Mouse (Mus musculus) cerebellum, postnatal 4 days (tissue): ENCODE results near the gene Trappc1.
A peak's percentile ranks its signal among the peaks of the same experiment; 100 is the strongest.
"Not testable (repeated sequence)": the region's sequence is repeated elsewhere in the genome, so short reads cannot be mapped to it uniquely, and the experiment has no call there.

ENCODE experiments used
- DNase-seq, 2 experiments: peaks; one replicate each; pipeline ENCODE4 v3.0.0; 2022; ENCODE audit warnings: low spot score in 2 of 2, mixed read lengths in 1 of 2

The Trappc1 gene

DNA sequence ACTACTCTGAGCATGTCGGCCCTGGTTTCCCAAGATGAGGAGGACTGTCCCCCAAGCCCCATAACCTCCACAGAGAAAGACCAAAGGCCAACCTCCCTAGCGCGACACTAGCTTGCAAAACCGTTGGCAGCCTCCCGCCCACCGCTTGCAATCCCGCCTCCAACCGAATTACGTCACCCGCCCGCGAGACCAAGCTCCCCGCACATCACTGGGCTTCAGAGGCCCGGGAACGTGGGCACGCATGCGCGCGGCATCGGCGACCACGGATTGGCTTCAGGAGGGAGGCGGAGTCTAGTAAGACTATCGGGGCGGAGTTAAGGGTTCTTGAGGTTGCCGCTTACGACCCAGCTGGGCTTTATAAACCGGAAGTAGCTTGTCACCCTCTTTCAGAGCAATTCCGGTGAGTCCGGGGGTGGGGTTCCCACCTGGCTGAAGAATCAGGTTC lies at the start of gene Trappc1, which contains the start of gene Cntrob:
Gene Trappc1, plus strand, starts transcription at position 314 of the 445 bp plus-strand sequence.
Gene Cntrob, minus strand, starts transcription at position 109 of the 445 bp plus-strand sequence.
- DNase-seq: peak; percentile 98

DNA sequence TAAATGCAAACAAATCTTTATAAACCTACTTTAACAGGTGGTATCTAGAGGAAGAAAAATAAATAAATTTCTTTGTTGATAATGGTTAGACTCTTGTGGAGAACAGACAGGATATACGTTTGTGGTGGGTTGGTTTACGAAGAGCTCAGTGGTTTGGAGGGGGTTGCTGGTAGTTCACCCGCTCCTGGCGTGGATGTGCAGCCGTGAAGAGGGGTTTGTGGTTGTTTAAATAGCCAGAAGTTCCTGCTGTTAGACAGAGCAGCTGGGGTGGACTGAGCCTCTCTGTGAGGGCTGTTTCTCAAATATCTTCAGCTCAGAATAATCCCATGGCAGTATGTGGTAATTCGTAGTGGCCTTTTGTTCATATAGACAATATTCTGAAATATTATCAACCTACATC lies 48.1 kb upstream of the Trappc1 start:
- no peak for DNase-seq

DNA sequence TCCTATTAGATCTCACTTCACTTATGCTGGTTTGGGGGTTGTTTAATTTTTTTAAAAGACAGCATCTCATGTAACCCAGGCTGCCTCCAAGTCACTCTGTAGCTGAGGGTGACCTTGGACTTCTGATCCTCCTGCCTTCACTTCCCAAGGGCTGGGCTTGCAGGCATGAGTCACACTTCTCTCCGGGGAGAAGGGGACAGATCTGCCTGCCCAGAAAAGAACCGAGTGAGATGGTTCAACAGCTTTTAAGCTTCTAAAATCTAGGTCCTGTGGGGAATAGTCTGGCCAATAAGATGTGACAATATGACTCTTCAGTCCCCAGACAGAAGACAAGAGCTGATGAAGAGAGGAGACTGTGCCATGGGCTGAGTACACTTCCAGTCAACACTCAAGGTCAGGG lies 47.7 kb upstream of the Trappc1 start:
- DNase-seq: no peak

DNA sequence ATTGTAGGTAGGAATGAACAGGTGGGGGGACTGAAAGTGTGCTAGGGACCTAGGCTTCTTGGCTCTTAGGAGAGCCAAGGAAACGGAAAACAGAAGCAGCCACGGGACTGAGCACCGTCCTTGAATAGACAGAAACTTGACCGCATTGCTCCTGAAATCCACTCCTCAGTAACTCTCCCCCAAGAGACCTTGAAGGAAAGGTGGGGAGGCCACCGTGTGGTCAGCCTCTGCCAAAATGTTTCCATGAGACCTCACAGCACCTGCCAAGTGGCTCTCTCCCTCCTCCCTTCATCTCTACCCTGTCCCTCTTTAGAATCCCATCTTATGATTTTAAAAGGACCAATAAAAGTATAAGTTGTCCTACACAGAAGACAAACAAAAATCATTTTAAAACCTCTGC lies 46.5 kb upstream of the Trappc1 start:
- no peak for DNase-seq

DNA sequence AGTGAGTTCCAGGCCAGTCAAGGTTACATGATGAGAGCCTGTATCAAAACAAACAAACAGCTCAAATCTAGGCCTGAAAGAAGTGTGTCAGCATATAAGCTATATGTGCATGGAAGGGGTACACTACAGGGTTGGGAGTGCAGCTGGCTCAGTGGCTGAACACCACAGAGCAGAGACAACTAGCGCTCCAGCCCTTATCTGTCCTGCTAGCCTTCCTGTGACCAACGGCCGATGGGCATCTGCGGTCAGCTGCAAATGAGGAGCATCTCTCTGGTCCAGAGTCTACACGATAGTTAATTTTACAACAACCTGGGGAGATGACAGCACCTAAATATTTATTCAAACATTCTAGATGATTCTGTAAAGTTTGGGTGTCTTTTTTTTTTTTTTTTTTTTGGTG lies 32.7 kb upstream of the Trappc1 start:
- DNase-seq: no peak

DNA sequence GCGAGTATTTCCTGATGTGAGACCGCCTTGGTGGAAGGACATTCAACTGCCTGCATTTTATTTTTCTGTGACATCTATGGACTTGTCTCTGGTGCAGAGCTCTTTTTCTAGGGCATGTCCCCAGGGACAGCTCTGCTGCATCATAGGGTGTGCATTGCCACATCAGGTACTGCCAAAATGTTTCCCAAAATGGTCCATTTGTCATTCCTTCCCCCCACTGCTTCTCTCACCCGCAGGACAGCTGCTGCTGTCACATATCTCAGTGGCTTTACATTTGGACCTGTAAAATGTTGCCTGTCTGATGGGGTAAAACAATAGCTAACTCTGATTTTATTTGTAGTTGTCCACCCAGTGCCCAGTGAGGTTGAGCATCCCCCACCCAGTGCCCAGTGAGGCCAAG lies 28.5 kb upstream of the Trappc1 start:
- no peak for DNase-seq

DNA sequence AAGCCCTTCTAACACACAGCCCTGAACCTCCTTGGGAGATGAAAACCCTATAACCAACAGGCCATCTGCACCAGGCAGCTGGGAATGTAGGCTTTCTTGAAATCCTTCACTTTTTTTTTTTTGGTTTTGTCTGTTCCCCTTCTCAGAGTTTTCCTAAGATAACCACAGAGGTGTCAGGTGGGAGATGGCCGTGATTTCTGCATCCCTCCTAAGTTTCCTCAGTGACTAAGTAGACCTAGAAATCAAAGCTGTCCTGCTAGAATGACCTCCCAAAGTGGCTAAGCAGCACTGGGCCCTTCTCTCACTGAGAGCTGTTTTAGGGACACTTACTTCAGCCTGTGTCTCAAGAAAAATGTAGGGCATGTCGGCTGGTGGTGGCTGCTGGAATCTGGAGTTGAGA lies 26.0 kb upstream of the Trappc1 start:
- DNase-seq: no peak

DNA sequence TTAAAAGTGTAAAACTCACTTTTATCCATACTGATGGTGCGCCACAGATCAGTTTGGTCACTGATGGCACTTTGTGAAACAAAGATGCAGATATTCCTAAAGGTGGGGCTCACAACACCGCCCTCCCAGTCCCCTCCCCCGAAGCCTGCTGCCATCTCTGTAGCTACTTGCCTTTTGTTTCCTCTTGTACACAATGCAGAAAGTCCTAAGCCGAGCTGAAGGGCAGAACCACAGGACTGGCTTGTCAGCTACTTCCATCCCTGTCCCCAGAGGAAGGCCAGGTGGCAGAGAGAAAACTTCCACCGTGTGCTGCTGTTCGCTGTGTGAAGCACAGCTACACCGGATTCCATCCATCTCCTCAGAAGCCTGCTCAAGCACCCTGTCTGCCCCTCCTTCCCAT lies 25.5 kb upstream of the Trappc1 start:
- DNase-seq: no peak

DNA sequence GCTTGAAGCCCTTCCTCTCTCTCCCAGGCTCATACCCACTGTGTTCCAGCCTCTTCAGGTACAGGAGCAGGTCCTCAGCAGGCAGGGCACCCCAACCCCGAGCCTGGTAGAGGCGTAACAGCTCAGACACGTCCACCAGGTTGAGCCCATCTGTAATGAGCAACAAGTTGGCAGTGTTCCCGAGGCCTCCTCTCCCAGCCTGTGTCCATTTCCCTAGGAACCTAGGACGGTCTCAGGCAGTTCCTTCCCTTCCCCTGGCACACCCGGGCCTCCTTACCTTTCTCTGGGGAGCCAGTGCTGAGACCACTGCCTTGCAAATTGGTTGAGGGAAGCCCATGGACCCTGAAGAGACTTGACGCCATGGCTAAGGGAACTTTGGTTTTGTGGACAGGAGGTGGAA lies 21.0 kb upstream of the Trappc1 start:
- no peak for DNase-seq

DNA sequence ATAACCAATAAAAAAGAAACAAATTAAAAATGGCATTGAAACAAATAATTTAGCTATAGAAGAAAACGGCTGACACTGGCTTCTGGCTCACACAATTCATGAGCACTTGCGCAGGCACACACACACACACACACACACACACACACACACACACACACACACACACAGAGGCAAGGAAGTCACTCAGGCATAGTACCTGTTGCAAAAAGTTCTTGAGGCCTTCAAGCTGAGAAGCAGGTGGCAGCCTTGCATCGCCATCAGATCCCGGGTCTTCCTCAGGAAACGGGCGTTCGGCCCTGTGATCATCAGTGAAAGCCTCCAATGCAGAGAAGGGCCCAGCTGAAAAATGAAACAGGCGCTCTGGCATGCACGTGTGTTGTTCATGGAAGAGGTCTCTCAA lies 18.5 kb upstream of the Trappc1 start:
- DNase-seq: no peak

DNA sequence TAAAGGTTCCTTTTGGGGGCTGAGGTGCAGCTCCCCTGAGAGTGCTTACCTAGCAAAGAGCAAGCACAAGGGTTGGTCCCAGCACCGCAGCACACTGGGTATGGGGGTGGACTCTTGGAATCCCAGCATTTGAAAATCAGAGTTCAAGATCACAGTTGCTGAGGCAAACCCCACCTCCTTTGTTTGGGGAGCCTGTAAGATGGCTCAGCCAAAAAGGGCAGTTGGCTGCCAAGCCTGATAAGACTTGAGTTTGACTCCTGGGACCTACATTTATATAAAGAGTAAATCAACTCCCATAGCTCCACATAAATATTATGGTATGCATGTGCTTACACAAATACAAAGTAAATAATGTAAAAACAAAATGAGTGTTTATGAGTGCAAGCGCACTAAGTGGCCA lies 17.7 kb upstream of the Trappc1 start:
- DNase-seq: no peak

DNA sequence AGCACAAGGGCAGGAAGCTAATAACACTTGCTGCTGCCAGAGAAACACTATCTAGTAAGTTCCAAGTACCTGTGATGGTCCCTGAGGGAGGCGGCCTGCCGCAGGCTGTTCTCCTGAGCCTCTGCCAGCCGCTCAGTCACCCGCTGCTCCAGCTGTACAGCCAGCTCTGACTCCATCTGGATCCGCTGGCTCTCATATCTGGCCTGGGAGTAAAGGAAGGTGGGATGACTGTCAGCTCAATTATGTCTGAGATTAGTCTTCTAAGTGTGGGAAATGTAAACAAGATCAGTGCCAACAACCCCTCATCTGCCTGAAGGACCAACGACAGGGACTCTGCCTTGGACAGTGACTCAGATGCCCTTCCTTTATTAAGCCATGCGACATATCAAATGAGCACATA lies 12.5 kb upstream of the Trappc1 start:
- peak in 1 of 2 experiments; percentile 34 for DNase-seq

DNA sequence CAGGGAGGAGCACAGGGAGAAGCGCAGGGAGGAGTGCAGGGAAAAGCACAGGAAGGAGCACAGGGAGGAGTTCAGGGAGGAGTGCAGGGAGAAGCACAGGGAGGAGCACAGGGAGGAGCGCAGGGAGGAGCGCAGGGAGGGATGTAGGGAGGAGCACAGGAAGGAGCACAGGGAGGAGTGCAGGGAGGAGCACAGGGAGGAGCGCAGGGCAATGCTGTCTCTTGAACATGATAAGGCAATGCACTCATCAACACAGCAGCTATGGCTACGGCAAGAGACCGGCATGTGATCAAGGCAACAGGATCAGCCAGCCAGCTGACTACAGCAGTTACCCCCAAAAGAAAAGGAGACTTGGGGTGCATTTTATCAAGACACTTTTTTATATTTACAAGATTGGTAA lies 7.4 kb upstream of the Trappc1 start:
- no peak for DNase-seq

DNA sequence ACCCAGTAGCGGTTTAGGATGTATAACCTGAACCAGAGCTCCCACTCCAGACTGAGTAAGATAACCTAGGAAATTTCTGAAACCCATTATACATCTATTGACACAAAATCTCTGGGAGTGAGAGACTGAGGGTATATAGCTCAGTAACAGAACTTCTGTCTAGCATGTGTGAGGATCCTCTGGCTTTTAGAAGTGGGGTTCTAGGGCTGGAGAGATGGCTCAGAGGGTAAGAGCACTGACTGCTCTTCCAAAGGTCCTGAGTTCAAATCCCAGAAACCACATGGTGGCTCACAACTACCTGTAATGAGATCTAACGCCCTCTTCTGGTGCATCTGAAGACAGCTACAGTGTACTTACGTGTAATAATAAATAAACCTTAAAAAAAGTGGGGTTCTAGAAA lies 5.8 kb upstream of the Trappc1 start:
- not testable (repeated sequence) for DNase-seq

DNA sequence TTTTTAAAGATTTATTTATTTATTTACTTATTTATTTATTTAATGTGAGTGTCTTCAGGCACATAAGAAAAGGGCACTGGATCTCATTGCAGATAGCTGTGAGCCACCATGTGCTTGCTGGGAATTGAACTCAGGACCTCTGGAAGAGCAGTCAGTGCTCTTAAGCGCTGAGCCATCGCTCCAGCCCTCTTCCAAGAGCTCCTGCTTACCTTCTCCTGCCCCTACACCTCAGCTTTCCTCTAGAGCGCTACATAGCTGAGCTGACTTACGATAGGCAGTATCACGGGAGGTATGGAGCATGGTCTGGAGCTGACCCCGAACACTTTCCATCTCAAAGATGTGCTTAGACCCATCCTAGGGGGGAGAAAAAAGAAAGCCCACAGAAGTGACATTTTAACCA lies 2.2 kb upstream of the Trappc1 start:
- no peak for DNase-seq

DNA sequence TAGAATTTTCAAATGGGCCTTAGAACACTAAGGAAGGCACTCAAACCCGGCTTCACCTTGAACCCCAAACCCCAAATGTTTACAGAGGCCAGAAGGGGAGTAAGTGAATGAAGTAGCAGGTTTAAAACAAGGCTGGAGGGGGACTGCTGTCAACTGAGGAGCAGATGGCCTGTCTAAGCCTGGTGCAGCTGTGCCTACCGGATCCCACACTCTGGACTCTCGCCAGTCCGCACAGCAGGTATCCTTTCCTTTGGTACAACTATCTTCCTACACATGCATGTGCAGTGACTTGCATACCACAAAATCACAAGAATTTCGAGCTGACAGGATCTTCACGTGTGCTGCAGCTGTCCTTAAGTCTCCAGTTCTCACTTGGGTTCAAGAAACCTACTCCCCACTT lies 1.8 kb upstream of the Trappc1 start:
- peak in 1 of 2 experiments; percentile 72 for DNase-seq

DNA sequence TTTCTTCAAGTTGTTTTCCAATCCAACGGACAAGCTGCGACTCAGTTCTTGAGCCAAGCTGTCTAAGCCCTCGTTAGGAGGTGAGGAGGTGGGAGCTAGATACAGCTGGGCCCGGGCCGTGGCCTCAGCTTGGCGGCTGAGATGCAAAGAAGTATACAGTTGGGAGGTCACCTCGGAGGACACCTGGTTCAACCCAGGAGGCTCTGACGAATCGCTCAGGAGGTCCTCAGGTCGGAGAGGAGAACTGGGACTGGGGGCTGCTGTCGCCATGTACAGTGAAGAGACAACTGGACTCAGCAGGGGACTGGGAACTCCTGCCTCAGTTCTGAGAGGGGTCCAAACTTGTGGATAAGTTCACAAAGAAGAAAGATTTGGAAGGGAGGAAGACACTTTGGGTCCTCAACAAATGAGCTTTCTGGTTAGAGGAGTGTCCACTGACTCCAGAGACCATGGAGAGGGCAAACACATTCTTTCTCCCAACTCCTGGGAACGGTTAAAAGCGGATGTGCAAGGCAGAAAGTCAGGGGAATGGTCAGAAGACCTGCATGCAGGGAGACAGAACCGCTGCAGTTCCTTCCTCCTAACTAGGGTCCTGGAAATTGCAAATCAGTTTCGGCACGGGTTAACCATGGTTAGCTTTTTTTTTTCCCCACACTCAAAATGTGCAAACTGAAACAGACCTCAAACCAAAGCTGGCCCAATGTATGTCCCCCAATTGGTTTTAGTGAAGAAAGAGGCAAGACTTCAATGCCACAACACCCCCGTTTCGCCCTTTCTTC lies 898 bp upstream of the Trappc1 start:
- no peak for DNase-seq

DNA sequence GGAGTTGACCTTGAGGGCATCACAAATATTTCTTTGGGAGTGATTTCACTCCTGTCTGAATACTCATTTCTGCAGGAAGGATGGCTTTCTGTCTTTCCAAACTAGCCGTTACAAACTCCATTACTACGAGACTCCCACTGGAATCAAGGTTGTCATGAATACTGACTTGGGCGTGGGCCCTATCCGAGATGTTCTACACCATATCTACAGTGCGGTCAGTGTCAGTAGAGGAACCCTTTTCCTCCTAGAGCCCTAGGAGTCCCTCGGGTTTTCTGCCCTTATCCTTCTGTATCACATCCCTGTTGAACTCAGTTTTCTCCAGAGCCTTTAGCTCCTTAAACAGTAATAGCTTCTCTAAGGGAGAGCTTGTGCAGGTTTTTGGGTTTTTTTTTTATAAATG lies 969 bp downstream of the Trappc1 start:
- DNase-seq: no peak

DNA sequence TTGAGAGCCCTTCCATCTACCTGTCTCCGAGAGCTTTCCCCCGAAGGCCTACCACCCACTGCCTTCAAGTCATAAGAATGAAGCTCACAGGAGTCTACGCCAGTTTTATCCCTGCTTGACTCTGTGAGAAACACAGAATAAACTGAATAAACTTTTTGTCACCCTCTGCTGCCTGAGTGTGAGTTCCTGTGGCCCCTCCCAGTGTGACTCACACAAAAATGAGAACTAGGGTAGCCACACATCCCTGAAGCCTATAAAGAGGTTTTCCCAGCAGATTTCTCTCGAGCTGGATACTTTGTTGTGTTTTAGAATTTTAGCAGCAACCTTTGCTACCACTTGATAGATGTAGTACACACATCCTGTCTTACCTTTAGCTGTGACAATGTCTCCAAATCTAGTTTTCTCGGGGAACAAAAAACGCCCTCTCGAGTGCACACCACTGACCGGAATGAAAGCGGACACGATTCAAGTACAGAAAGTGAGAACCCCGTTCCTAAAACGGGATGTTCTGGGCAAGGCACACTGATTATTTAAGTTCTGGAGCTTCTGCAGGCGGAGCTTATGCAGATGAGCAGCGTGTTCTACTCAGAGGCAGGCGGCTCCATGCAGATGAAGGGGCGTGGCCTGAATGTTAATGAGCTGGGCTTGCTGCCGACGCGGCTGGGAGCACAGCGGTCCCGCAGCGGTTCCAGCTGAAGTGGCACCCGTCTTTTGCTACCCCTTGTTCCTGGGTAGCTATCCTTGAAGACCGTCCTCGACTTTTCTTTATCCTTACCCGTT lies 2.0 kb downstream of the Trappc1 start, which contains the start of gene Kcnab3:
Gene Kcnab3, plus strand, starts transcription at position 631 of the 780 bp plus-strand sequence.
- DNase-seq: peak in 1 of 2 experiments; percentile 67

DNA sequence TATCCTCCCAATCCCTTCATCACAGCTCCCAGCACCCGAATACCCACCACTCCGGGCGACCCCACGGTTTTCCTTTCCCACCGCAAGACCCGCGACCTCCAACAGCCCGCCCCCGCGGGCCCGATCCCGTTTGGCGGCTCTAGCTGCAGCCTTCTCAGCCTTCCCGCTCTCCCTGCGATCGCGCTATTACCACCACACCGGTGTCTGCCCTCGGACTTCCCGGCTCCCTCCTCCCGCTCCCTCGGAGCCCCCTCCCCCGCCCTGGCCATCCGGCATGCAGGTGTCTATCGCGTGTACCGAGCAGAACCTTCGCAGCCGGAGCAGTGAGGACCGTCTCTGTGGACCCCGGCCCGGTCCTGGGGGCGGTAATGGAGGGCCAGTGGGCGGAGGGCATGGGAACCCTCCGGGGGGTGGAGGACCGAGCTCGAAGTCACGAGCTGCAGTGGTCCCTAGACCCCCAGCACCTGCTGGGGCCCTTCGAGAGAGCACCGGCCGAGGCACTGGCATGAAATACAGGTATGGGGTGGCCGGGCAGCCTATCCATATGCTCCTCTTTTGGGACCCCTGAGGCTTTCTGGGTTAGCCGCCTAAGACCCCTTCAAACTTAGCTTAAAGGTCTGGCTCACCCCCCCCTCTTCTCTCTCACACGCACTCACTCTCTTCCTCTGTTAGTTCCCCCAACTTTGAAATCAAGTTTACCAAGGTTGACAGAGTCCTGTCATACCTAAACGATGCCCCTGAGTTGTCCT lies 2.8 kb downstream of the Trappc1 start:
- DNase-seq: peak in 1 of 2 experiments; percentile 48

DNA sequence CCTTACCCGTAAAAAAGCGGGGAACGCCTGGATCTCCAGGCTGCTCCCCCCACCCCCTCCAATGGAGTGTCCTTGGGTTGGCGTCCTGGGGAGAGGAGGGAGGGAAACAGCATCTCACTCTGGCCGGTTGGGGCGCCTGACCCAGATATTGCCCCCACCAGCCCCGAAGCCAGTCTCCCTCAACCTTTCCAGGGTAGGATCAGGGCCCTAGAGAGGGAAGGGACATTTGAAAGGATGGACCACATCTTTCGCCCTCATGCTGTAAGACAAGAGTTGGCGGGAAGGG lies 3.3 kb downstream of the Trappc1 start:
- no peak for DNase-seq

DNA sequence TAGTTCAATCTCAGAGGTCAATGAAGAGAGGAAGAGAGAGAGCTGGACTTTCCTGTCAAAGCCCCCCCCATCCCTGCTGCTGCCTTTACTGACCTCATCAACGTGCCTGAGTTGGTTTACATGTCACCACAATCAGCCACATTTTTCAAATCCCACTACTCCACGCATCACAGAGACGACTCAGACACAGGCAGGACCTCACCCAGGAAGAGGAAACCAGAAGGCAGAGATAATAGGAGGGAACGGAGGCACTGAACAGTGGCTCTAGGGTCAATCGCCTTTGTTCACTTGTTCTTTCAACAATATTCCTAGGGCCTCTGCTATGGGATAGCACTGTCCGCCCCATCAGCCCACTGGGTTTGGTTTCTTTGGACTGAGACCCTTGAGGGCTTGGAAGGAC lies 3.9 kb downstream of the Trappc1 start:
- DNase-seq: no peak
